Mouse (Mus musculus) embryonic fibroblast, embryonic 13.5 days (primary cell): ENCODE data around the gene Hook2.

ENCODE experiments used
- CTCF ChIP-seq: IDR thresholded peaks from 2 replicates; pipeline ENCODE4 v1.5.1; 2011; ENCODE audit warnings: mild to moderate bottlenecking, control low read depth, low read length, moderate library complexity, borderline replicate concordance; ENCODE audit not compliant: insufficient read depth
- POLR2A ChIP-seq: IDR thresholded peaks from 2 replicates; pipeline ENCODE4 v1.6.1; 2011; ENCODE audit warnings: low read depth, mild to moderate bottlenecking, control low read depth, low read length, moderate library complexity

GRCm38 (mm10) chr8:84990836-84991235, 433 bp downstream of the Hook2 start:
- no peak for TF ChIP-seq POLR2A
- no peak for TF ChIP-seq CTCF
